Mouse (Mus musculus) limb, embryonic 10.5 days (tissue): ENCODE measurements around the gene Cfap300. TPM values are rescaled to one million over a fixed set of nuclear protein-coding genes. Genes with fewer than 3 reads are reported as not detected.

Experiments used
- DNase-seq: peaks from one replicate; pipeline ENCODE4 v3.0.0-alpha.2; 2017; ENCODE audit warnings: low spot score
- H3K27ac ChIP-seq: fragments of 300-500 bp; sonication (generic); 2 replicates; pipeline ENCODE4 v1.5.1; 2016; ENCODE audit warnings: mild to moderate bottlenecking
- H3K27me3 ChIP-seq: fragments of 300-500 bp; sonication (generic); 2 replicates; pipeline ENCODE4 v1.6.1; 2016; ENCODE audit warnings: low read depth, mild to moderate bottlenecking; ENCODE audit not compliant: poor library complexity, severe bottlenecking
- H3K36me3 ChIP-seq: fragments of 300-500 bp; sonication (generic); 2 replicates; pipeline ENCODE4 v1.6.1; 2016; ENCODE audit warnings: mild to moderate bottlenecking, moderate library complexity
- H3K4me1 ChIP-seq: fragments of 300-500 bp; sonication (generic); 2 replicates; pipeline ENCODE4 v1.6.1; 2016
- H3K4me3 ChIP-seq: fragments of 300-500 bp; sonication (generic); 2 replicates; pipeline ENCODE4 v1.5.1; 2016; ENCODE audit warnings: mild to moderate bottlenecking, moderate library complexity
- H3K9me3 ChIP-seq: fragments of 300-500 bp; sonication (generic); replicated peaks from 2 replicates; pipeline ENCODE4 v1.6.1; 2016; ENCODE audit warnings: mild to moderate bottlenecking
- WGBS: fragments of 180-500 bp; shearing (Covaris S2); methylation state at CpG from one replicate; pipeline ENCODE4 v1.1.7; 2016; 5-methylcytosine and 5-hydroxymethylcytosine counted together
- polyA plus RNA-seq: library from polyadenylated mRNA; unstranded; fragments of >200 nt; fragmentation: Nextera tagmentation; extraction: Ambion mirVana; gene quantifications from 2 replicates; pipeline ENCODE4 v1.2.1, GENCODE M21; 2016

The Cfap300 gene
- polyA plus RNA-seq, 1 experiment from 2014 or later: 18.1 TPM

- H3K36me3 ChIP-seq: peaks cover 25% of the 10 kb centered on the region
- peak; percentile 93 for DNase-seq
- H3K4me1 ChIP-seq: peaks cover 33% of the 10 kb centered on the region
- peak within 1 kb of the TSS; percentile 85 for H3K4me3 ChIP-seq
- H3K27me3 ChIP-seq: no peaks in the 10 kb centered on the region
- H3K27ac ChIP-seq: peak within 1 kb of the TSS; percentile 100
- WGBS: under 1% methylated on average over 78 of the region's 79 CpGs
- H3K9me3 ChIP-seq: no peaks in the 10 kb centered on the region
Measured at GRCm38 (mm10) chr9:8004370-8004991, 38.1 kb downstream of the Cfap300 start, which contains the start of gene Yap1. Gene Yap1, minus strand, starts transcription at chr9:8004596.

GRCm38 (mm10) chr9:8003301-8004271 lies 39.0 kb downstream of the Cfap300 start:
- H3K36me3 ChIP-seq: peaks cover 34% of the 10 kb centered on the region
- no peaks in the 10 kb centered on the region for H3K27me3 ChIP-seq
- H3K4me1 ChIP-seq: peaks cover 34% of the 10 kb centered on the region
- peak overlapping the region; percentile 85 for H3K4me3 ChIP-seq
- peak; percentile 83 for DNase-seq
- under 1% methylated on average over 76 of the region's 82 CpGs for WGBS
- no peaks in the 10 kb centered on the region for H3K9me3 ChIP-seq
- peak overlapping the region; percentile 100 for H3K27ac ChIP-seq

GRCm38 (mm10) chr9:8002806-8003205 lies 39.8 kb downstream of the Cfap300 start:
- H3K4me3 ChIP-seq: peak overlapping the region; percentile 85
- 2% methylated on average over 12 of the region's 12 CpGs for WGBS
- DNase-seq: peak; percentile 32
- peaks cover 34% of the 10 kb centered on the region for H3K4me1 ChIP-seq
- no peaks in the 10 kb centered on the region for H3K27me3 ChIP-seq
- H3K36me3 ChIP-seq: peaks cover 41% of the 10 kb centered on the region
- H3K27ac ChIP-seq: peak overlapping the region; percentile 100
- no peaks in the 10 kb centered on the region for H3K9me3 ChIP-seq

GRCm38 (mm10) chr9:8001352-8001751 lies 41.3 kb downstream of the Cfap300 start:
- no peak for DNase-seq
- H3K27me3 ChIP-seq: no peaks in the 10 kb centered on the region
- H3K4me1 ChIP-seq: peaks cover 34% of the 10 kb centered on the region
- no peaks in the 10 kb centered on the region for H3K9me3 ChIP-seq
- peak overlapping the region; percentile 10; the same call in 1 of the 2 replicates for H3K4me3 ChIP-seq
- peaks cover 55% of the 10 kb centered on the region for H3K36me3 ChIP-seq
- 66% methylated on average over 7 of the region's 7 CpGs for WGBS
- H3K27ac ChIP-seq: no peak overlapping the region

- Histone ChIP-seq H3K27me3 (no peaks in the 10 kb centered on the region), H3K36me3 (peaks cover 95% of the 10 kb centered on the region), H3K9me3 (no peaks in the 10 kb centered on the region), H3K4me3 (no peak overlapping the region), H3K27ac (no peak overlapping the region), H3K4me1 (no peaks in the 10 kb centered on the region)
- WGBS: 97% methylated on average over 5 of the region's 5 CpGs
- DNase-seq: no peak
Measured at GRCm38 (mm10) chr9:7994275-7994674, 48.3 kb downstream of the Cfap300 start.

- Histone ChIP-seq H3K27ac (no peak overlapping the region), H3K4me1 (no peaks in the 10 kb centered on the region), H3K27me3 (no peaks in the 10 kb centered on the region), H3K36me3 (peaks cover 93% of the 10 kb centered on the region), H3K9me3 (no peaks in the 10 kb centered on the region), H3K4me3 (no peak overlapping the region)
- no peak for DNase-seq
- WGBS: 88% methylated on average over 3 of the region's 3 CpGs
Measured at GRCm38 (mm10) chr9:7992651-7993050, 50.0 kb downstream of the Cfap300 start.

GRCm38 (mm10) chr9:7990897-7991296 lies 51.7 kb downstream of the Cfap300 start:
- H3K4me1 ChIP-seq: no peaks in the 10 kb centered on the region
- no peaks in the 10 kb centered on the region for H3K27me3 ChIP-seq
- H3K9me3 ChIP-seq: no peaks in the 10 kb centered on the region
- H3K27ac ChIP-seq: no peak overlapping the region
- no peak for DNase-seq
- H3K36me3 ChIP-seq: peaks cover 92% of the 10 kb centered on the region
- H3K4me3 ChIP-seq: no peak overlapping the region
- WGBS: 90% methylated on average over 4 of the region's 4 CpGs

- Histone ChIP-seq H3K4me3 (no peak overlapping the region), H3K36me3 (peaks cover 76% of the 10 kb centered on the region), H3K9me3 (no peaks in the 10 kb centered on the region), H3K4me1 (peaks cover 8% of the 10 kb centered on the region; the same call in 1 of the 2 replicates), H3K27me3 (no peaks in the 10 kb centered on the region), H3K27ac (no peak overlapping the region)
- WGBS: 91% methylated on average over 5 of the region's 5 CpGs
- DNase-seq: no peak
Measured at GRCm38 (mm10) chr9:7987119-7987518, 55.5 kb downstream of the Cfap300 start.

GRCm38 (mm10) chr9:7984287-7984686 lies 58.3 kb downstream of the Cfap300 start:
- no peak for DNase-seq
- H3K4me1 ChIP-seq: peaks cover 8% of the 10 kb centered on the region; the same call in 1 of the 2 replicates
- 85% methylated on average over 4 of the region's 4 CpGs for WGBS
- H3K9me3 ChIP-seq: no peaks in the 10 kb centered on the region
- no peaks in the 10 kb centered on the region for H3K27me3 ChIP-seq
- H3K4me3 ChIP-seq: no peak overlapping the region
- no peak overlapping the region for H3K27ac ChIP-seq
- peaks cover 77% of the 10 kb centered on the region for H3K36me3 ChIP-seq

- peaks cover 77% of the 10 kb centered on the region for H3K36me3 ChIP-seq
- no peak overlapping the region for H3K4me3 ChIP-seq
- H3K4me1 ChIP-seq: peaks cover 8% of the 10 kb centered on the region; the same call in 1 of the 2 replicates
- no peaks in the 10 kb centered on the region for H3K27me3 ChIP-seq
- DNase-seq: no peak
- no peak overlapping the region for H3K27ac ChIP-seq
- H3K9me3 ChIP-seq: no peaks in the 10 kb centered on the region
- WGBS: 53% methylated on average over 2 of the region's 2 CpGs
Measured at GRCm38 (mm10) chr9:7983665-7984064, 59.0 kb downstream of the Cfap300 start.

GRCm38 (mm10) chr9:7980162-7980561 lies 62.5 kb downstream of the Cfap300 start:
- peaks cover 83% of the 10 kb centered on the region for H3K36me3 ChIP-seq
- H3K4me1 ChIP-seq: peaks cover 8% of the 10 kb centered on the region; the same call in 1 of the 2 replicates
- no peaks in the 10 kb centered on the region for H3K9me3 ChIP-seq
- 96% methylated on average over 2 of the region's 2 CpGs for WGBS
- no peak for DNase-seq
- H3K27ac ChIP-seq: no peak overlapping the region
- H3K27me3 ChIP-seq: no peaks in the 10 kb centered on the region
- H3K4me3 ChIP-seq: no peak overlapping the region

GRCm38 (mm10) chr9:7979153-7979916 lies 63.3 kb downstream of the Cfap300 start:
- Histone ChIP-seq H3K27me3 (no peaks in the 10 kb centered on the region), H3K4me3 (no peak overlapping the region), H3K4me1 (peaks cover 5% of the 10 kb centered on the region; the same call in 1 of the 2 replicates), H3K27ac (no peak overlapping the region), H3K9me3 (no peaks in the 10 kb centered on the region), H3K36me3 (peaks cover 91% of the 10 kb centered on the region)
- WGBS: 91% methylated on average over 11 of the region's 11 CpGs
- DNase-seq: no peak
